Mouse (Mus musculus) kidney, postnatal 14 days (tissue): ENCODE results near the gene Ddx11.
"Not testable (repeated sequence)": the region's sequence is repeated elsewhere in the genome, so short reads cannot be mapped to it uniquely, and the experiment has no call there.

Experiments used
- DNase-seq: peaks from one replicate; pipeline ENCODE4 v3.0.0; 2022; ENCODE audit warnings: mixed read lengths

Gene Ddx11

DNA sequence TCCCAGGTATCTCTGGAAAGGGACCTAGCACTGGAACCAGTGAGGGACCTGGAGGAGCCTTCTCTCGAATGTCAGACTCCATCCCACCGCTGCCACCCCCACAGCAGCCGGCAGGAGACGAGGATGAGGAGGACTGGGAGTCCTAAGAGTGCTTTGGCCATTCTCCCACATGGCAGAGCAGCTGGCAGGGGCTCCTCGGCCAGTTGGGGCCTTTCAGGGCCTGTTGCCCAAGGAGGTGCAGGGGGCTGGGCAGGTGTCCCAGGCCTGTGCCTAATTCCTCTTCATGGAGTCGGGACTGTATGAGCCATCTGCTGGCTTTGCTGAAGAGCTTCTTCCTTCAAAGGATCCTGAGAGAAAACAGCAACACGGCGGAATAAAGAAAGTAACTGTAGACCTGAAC lies 4.3 kb upstream of the Ddx11 start:
- DNase-seq = no peak

- no peak for DNase-seq
Observed at GRCm38 (mm10) chr17:66120701-66121100, 2.6 kb upstream of the Ddx11 start.

DNA sequence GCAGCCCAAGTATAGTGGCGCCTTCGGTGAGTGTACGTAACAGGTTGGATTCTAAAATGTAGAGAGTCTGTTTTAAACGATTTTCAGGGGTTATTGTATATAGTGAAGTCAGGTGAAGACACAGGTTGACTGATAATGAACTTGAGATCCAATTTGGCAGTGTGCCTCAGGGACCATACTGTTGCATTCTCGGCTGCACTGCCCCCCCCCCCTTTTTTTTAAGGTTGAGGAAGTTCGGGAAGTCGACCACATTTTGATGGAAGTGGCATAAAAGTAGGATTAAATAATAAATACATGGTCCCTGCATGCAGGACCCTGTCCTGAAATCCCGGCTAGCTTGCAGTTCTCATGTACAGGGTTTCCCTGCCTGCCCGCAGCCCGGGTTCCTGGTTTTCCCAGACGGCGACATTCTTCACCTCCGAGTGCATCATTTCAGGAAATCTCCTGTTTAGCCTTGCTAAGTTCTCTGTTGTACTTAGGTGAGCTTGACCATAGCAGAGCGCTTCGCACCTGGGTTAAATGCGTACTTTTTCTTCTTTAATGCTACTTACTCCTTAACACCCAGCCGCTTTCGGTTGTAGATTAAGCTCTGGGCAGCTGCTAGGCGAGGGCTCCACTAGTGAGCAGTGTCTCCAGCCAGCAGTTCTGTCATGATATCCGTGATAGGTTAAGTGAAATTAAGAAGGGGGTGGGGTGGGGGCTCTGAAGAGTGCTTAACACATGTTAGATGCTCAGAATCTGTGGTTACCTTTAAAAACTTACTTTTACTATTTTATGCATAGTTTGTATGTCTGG lies 693 bp downstream of the Ddx11 start:
- DNase-seq = peak; percentile 12

DNA sequence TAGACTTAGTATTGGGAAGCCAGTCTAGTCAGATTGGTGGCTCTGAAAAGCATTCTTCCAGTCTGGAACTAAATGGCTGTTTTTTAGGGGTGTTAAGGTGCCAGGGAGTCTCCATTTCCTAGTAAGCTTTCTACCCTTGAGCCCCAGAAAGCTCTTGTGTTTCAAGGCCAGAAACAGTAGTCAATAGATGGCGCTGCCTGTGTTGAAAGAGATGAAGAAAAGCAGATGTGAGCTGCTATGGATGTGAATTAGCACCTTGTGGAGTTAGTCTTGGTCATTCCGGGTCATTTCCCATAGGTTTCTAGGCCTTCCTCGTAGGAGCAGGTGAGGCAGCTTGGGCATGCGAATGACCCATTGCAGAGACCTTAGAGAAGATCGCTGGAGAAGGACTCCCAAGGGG lies 1.9 kb downstream of the Ddx11 start:
- DNase-seq = no peak

GRCm38 (mm10) chr17:66130371-66130770 lies 7.1 kb downstream of the Ddx11 start:
- DNase-seq = no peak

DNA sequence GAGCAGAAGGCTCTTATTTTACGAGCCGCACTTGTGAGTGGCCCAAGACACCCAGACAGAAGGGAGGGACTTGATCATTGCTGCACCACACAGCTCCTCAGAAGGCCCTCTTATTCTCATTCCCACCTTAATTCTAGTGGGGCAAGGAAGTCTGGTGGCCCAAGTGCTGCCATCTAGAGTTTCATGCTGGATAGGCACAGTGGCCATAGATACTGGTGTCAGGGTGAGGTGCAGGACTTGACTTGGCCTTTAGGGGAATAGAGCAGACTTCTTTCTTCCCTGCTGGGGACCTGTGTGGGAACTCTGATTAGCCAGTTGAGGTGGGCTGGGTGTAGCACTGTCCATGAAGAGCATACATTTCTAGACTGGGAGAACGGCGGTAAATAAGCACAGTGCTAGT lies 7.9 kb downstream of the Ddx11 start:
- no peak for DNase-seq

GRCm38 (mm10) chr17:66152706-66153662 lies 29.7 kb downstream of the Ddx11 start:
- not testable (repeated sequence) for DNase-seq

DNA sequence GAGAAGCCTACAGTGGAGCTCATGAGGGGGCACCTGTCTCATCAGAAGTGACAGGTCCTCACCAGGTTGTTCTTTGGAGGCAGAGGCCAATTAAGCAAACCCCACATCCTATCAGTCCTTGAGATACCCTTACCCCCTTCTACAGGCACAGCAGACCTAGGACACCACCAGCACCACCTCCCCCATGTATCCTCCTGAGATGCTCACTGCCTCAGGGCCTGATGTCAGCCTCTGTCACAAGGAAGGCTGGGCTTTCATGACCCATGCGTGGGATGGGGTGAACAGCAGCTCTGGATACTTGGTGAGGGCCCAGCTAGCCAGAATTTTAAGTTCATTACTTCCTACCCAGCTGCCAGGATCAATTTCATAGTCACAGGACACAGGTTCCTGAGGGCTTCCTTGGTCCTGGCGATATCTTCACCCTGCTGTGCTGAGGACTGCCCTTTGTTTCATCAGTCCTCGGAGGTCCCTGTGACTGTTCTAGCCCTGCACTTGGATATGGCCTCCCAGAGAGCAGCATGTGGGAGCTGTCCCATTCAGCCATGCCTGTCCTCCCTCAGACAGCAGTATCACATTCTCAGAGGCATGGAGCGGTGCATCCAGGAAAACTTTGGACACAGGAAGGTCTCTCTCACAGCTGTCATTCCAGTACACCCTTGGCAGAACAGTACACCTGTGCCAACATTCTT lies 30.6 kb downstream of the Ddx11 start:
- not testable (repeated sequence) for DNase-seq

GRCm38 (mm10) chr17:66154876-66155275 lies 31.6 kb downstream of the Ddx11 start:
- DNase-seq = no peak

DNA sequence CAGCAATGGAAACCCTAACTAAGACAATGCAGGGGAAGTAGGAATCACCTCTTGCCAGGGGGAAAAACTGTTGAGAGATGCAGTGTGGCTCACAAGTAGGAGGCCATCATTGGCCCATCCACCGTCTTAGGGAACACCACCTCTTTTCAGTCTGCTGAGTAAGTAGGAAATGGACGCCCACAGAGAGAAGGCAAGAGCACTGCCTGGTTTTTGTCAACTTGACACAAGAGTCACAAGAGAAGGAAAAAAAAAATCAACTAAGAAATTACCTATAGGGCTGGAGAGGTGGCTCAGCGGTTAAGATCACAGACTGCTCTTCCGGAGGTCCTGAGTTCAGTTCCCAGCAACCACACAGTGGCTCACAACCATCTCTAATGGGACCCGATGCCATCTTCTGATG lies 35.0 kb downstream of the Ddx11 start:
- no peak for DNase-seq

- not testable (repeated sequence) for DNase-seq
Observed at GRCm38 (mm10) chr17:66167141-66167540, 43.8 kb downstream of the Ddx11 start.

DNA sequence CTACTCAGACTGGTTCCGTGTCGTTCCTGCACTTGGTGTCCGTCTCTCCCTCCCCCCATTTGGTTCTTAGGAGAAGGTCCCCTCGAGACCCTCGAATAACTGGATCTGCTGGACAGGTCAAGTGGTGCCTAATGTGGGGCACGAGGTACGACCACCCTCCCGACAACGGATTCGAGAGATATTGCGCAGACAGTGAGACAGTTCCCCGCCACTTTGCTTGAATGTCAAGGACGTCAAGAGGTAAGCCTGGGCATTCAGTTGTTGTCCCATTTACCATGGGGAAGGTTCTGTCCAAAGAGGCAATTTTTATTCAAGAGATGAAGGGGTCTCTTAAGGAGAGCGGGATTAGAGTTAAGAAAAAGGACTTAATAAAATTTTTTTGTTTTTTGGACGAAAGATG lies 47.7 kb downstream of the Ddx11 start:
- not testable (repeated sequence) for DNase-seq

GRCm38 (mm10) chr17:66190577-66190976 lies 67.3 kb downstream of the Ddx11 start:
- no peak for DNase-seq

DNA sequence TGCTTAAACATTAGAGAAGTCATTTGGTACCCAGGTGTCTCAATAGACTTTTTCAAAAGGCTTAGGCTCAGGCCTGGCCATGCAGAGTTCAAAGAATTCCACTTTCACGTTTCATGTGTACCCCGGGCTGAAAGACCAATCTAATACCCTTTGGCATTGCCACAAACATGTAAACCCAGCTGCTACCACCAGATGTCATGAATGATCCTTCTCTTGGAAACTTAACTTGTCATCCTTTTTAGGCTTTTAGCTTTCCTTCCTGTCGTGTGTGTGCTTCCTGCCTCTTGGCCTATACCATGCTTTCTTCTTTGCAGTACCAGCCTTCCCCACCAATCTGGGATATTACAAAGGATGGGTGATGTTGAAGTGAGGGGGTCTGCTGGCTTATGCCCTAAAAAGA lies 73.7 kb downstream of the Ddx11 start:
- DNase-seq = peak; percentile 11
